Mouse (Mus musculus): ENCODE results near the gene Gjb3. TPM values are rescaled to one million over a fixed set of nuclear protein-coding genes. Genes with fewer than 3 reads are reported as not detected.

Gene Gjb3
- polyA plus RNA-seq, 1 experiment from 2014 or later = 5.3 TPM

- H3K36me3 ChIP-seq (ENCODE audit: control insufficient read depth, insufficient read depth, low read length) = no peaks in the 10 kb centered on the region
- ATAC-seq (ENCODE audit: insufficient number of reproducible peaks, low FRiP score, low TSS enrichment, low read depth) = no peak
- WGBS = 69% methylated on average over 1 of the region's 1 CpGs
- H3K27me3 ChIP-seq (ENCODE audit: control insufficient read depth, insufficient read depth, low read length) = no peaks in the 10 kb centered on the region
- no peak for DNase-seq (ENCODE audit: low spot score)
- H3K4me1 ChIP-seq (ENCODE audit: control insufficient read depth, insufficient read depth, low read length) = peaks cover 6% of the 10 kb centered on the region; the same call in 1 of the 2 replicates
- H3K9ac ChIP-seq (ENCODE audit: low read length) = no peak overlapping the region
- H3K27ac ChIP-seq (replicated peaks; ENCODE audit: low read depth, low read length) = no peak overlapping the region
- no peak overlapping the region for H3K4me2 ChIP-seq (ENCODE audit: low read depth, severe bottlenecking)
- H3K9me3 ChIP-seq (ENCODE audit: control insufficient read depth, low read length) = no peaks in the 10 kb centered on the region
- no peak overlapping the region for H3K4me3 ChIP-seq (ENCODE audit: low read depth, low read length)
These were observed 21.9 kb upstream of the Gjb3 start for GRCm38 (mm10) chr4:127352594-127352993.

- H3K4me3 ChIP-seq (ENCODE audit: low read depth, low read length) = no peak overlapping the region
- DNase-seq (ENCODE audit: low spot score) (no peak), ATAC-seq (ENCODE audit: insufficient number of reproducible peaks, low FRiP score, low TSS enrichment, low read depth) (no peak)
- no peak overlapping the region for H3K4me2 ChIP-seq (ENCODE audit: low read depth, severe bottlenecking)
- peaks cover 6% of the 10 kb centered on the region; the same call in 1 of the 2 replicates for H3K4me1 ChIP-seq (ENCODE audit: control insufficient read depth, insufficient read depth, low read length)
- H3K9ac ChIP-seq (ENCODE audit: low read length) = no peak overlapping the region
- no peaks in the 10 kb centered on the region for H3K36me3 ChIP-seq (ENCODE audit: control insufficient read depth, insufficient read depth, low read length)
- H3K9me3 ChIP-seq (ENCODE audit: control insufficient read depth, low read length) = no peaks in the 10 kb centered on the region
- 62% methylated on average over 4 of the region's 4 CpGs for WGBS
- no peaks in the 10 kb centered on the region for H3K27me3 ChIP-seq (ENCODE audit: control insufficient read depth, insufficient read depth, low read length)
- H3K27ac ChIP-seq (replicated peaks; ENCODE audit: low read depth, low read length) = no peak overlapping the region
These were observed 19.1 kb upstream of the Gjb3 start for GRCm38 (mm10) chr4:127349560-127350300.

GRCm38 (mm10) chr4:127345000-127345399 lies 14.4 kb upstream of the Gjb3 start:
- Histone ChIP-seq H3K9ac (ENCODE audit: low read length) (no peak overlapping the region), H3K4me3 (ENCODE audit: low read depth, low read length) (no peak overlapping the region), H3K4me2 (ENCODE audit: low read depth, severe bottlenecking) (no peak overlapping the region), H3K27ac (replicated peaks; ENCODE audit: low read depth, low read length) (no peak overlapping the region), H3K27me3 (ENCODE audit: control insufficient read depth, insufficient read depth, low read length) (no peaks in the 10 kb centered on the region), H3K9me3 (ENCODE audit: control insufficient read depth, low read length) (no peaks in the 10 kb centered on the region), H3K4me1 (ENCODE audit: control insufficient read depth, insufficient read depth, low read length) (no peaks in the 10 kb centered on the region), H3K36me3 (ENCODE audit: control insufficient read depth, insufficient read depth, low read length) (no peaks in the 10 kb centered on the region)
- no peak for DNase-seq (ENCODE audit: low spot score)
- WGBS = 90% methylated on average over 5 of the region's 5 CpGs
- no peak for ATAC-seq (ENCODE audit: insufficient number of reproducible peaks, low FRiP score, low TSS enrichment, low read depth)

- 39% methylated on average over 6 of the region's 6 CpGs for WGBS
- no peaks in the 10 kb centered on the region for H3K4me1 ChIP-seq (ENCODE audit: control insufficient read depth, insufficient read depth, low read length)
- no peaks in the 10 kb centered on the region for H3K27me3 ChIP-seq (ENCODE audit: control insufficient read depth, insufficient read depth, low read length)
- no peak overlapping the region for H3K4me3 ChIP-seq (ENCODE audit: low read depth, low read length)
- no peak overlapping the region for H3K27ac ChIP-seq (replicated peaks; ENCODE audit: low read depth, low read length)
- no peak overlapping the region for H3K9ac ChIP-seq (ENCODE audit: low read length)
- no peaks in the 10 kb centered on the region for H3K36me3 ChIP-seq (ENCODE audit: control insufficient read depth, insufficient read depth, low read length)
- no peak for DNase-seq (ENCODE audit: low spot score)
- no peaks in the 10 kb centered on the region for H3K9me3 ChIP-seq (ENCODE audit: control insufficient read depth, low read length)
- ATAC-seq (ENCODE audit: insufficient number of reproducible peaks, low FRiP score, low TSS enrichment, low read depth) = no peak
- H3K4me2 ChIP-seq (ENCODE audit: low read depth, severe bottlenecking) = no peak overlapping the region
These were observed 10.7 kb upstream of the Gjb3 start for GRCm38 (mm10) chr4:127341372-127341771.

- peaks cover 4% of the 10 kb centered on the region; the same call in 1 of the 2 replicates for H3K27me3 ChIP-seq (ENCODE audit: control insufficient read depth, insufficient read depth, low read length)
- no peaks in the 10 kb centered on the region for H3K9me3 ChIP-seq (ENCODE audit: control insufficient read depth, low read length)
- 83% methylated on average over 5 of the region's 5 CpGs for WGBS
- H3K4me3 ChIP-seq (ENCODE audit: low read depth, low read length) = no peak overlapping the region
- ATAC-seq (ENCODE audit: insufficient number of reproducible peaks, low FRiP score, low TSS enrichment, low read depth) (no peak), DNase-seq (ENCODE audit: low spot score) (no peak)
- no peak overlapping the region for H3K27ac ChIP-seq (replicated peaks; ENCODE audit: low read depth, low read length)
- no peaks in the 10 kb centered on the region for H3K4me1 ChIP-seq (ENCODE audit: control insufficient read depth, insufficient read depth, low read length)
- no peaks in the 10 kb centered on the region for H3K36me3 ChIP-seq (ENCODE audit: control insufficient read depth, insufficient read depth, low read length)
- no peak overlapping the region for H3K9ac ChIP-seq (ENCODE audit: low read length)
- H3K4me2 ChIP-seq (ENCODE audit: low read depth, severe bottlenecking) = no peak overlapping the region
These were observed 7.0 kb upstream of the Gjb3 start for GRCm38 (mm10) chr4:127337668-127338067.

- WGBS = 29% methylated on average over 5 of the region's 5 CpGs
- Histone ChIP-seq H3K36me3 (ENCODE audit: control insufficient read depth, insufficient read depth, low read length) (no peaks in the 10 kb centered on the region), H3K9me3 (ENCODE audit: control insufficient read depth, low read length) (no peaks in the 10 kb centered on the region), H3K4me1 (ENCODE audit: control insufficient read depth, insufficient read depth, low read length) (0 out of 2 replicates have a peak, but pooled peaks cover 6% of the 10 kb centered on the region), H3K27me3 (ENCODE audit: control insufficient read depth, insufficient read depth, low read length) (peaks cover 31% of the 10 kb centered on the region), H3K9ac (ENCODE audit: low read length) (no peak overlapping the region), H3K27ac (replicated peaks; ENCODE audit: low read depth, low read length) (no peak overlapping the region), H3K4me2 (ENCODE audit: low read depth, severe bottlenecking) (no peak overlapping the region), H3K4me3 (ENCODE audit: low read depth, low read length) (no peak overlapping the region)
- DNase-seq (ENCODE audit: low spot score) = no peak
- no peak for ATAC-seq (ENCODE audit: insufficient number of reproducible peaks, low FRiP score, low TSS enrichment, low read depth)
These were observed 4.3 kb upstream of the Gjb3 start for GRCm38 (mm10) chr4:127334870-127335504.

GRCm38 (mm10) chr4:127331171-127331570 lies 527 bp upstream of the Gjb3 start:
- 22% methylated on average over 13 of the region's 13 CpGs for WGBS
- Histone ChIP-seq H3K36me3 (ENCODE audit: control insufficient read depth, insufficient read depth, low read length) (no peaks in the 10 kb centered on the region), H3K27me3 (ENCODE audit: control insufficient read depth, insufficient read depth, low read length) (peaks cover 47% of the 10 kb centered on the region), H3K4me2 (ENCODE audit: low read depth, severe bottlenecking) (no peak overlapping the region), H3K9me3 (ENCODE audit: control insufficient read depth, low read length) (no peaks in the 10 kb centered on the region), H3K9ac (ENCODE audit: low read length) (no peak overlapping the region), H3K27ac (replicated peaks; ENCODE audit: low read depth, low read length) (no peak overlapping the region), H3K4me1 (ENCODE audit: control insufficient read depth, insufficient read depth, low read length) (0 out of 2 replicates have a peak, but pooled peaks cover 7% of the 10 kb centered on the region), H3K4me3 (ENCODE audit: low read depth, low read length) (no peak overlapping the region)
- DNase-seq (ENCODE audit: low spot score) (no peak), ATAC-seq (ENCODE audit: insufficient number of reproducible peaks, low FRiP score, low TSS enrichment, low read depth) (no peak)

GRCm38 (mm10) chr4:127329751-127330150 lies 893 bp downstream of the Gjb3 start:
- ATAC-seq (ENCODE audit: insufficient number of reproducible peaks, low FRiP score, low TSS enrichment, low read depth) = no peak
- Histone ChIP-seq H3K4me2 (ENCODE audit: low read depth, severe bottlenecking) (peak overlapping the region; percentile 15), H3K36me3 (ENCODE audit: control insufficient read depth, insufficient read depth, low read length) (no peaks in the 10 kb centered on the region), H3K4me3 (ENCODE audit: low read depth, low read length) (peak overlapping the region; percentile 20; the same call in 1 of the 2 replicates), H3K4me1 (ENCODE audit: control insufficient read depth, insufficient read depth, low read length) (0 out of 2 replicates have a peak, but pooled peaks cover 7% of the 10 kb centered on the region), H3K27me3 (ENCODE audit: control insufficient read depth, insufficient read depth, low read length) (peaks cover 49% of the 10 kb centered on the region), H3K9me3 (ENCODE audit: control insufficient read depth, low read length) (no peaks in the 10 kb centered on the region), H3K9ac (ENCODE audit: low read length) (no peak overlapping the region), H3K27ac (replicated peaks; ENCODE audit: low read depth, low read length) (no peak overlapping the region)
- DNase-seq (ENCODE audit: low spot score) = no peak
- WGBS = 2% methylated on average over 13 of the region's 13 CpGs
